Mouse (Mus musculus) neural tube, postnatal 0 days (tissue): Measurements from ENCODE around the gene Olfr874. TPM values are rescaled to one million over a fixed set of nuclear protein-coding genes. Genes with fewer than 3 reads are reported as not detected.

Experiments used
- polyA plus RNA-seq: library from polyadenylated mRNA; unstranded; fragments of >200 nt; fragmentation: Nextera tagmentation; extraction: Ambion mirVana; gene quantifications from 2 replicates; pipeline ENCODE4 v1.2.1, GENCODE M21; 2015

Olfr874 gene
- polyA plus RNA-seq, result not detected in 2 replicates

GRCm38 (mm10) chr9:37744806-37745205, at the start of gene Olfr874:
Gene Olfr874 (plus strand): TSS chr9:37745106.

GRCm38 (mm10) chr9:37716150-37716549, 28.8 kb upstream of the Olfr874 start, which contains the start of gene Olfr160:
Gene Olfr160 (minus strand): TSS chr9:37716250.

GRCm38 (mm10) chr9:37771759-37772158, 26.9 kb downstream of the Olfr874 start, which contains the start of gene Olfr875:
Gene Olfr875 (plus strand): TSS chr9:37771857.

Other genes starting within 250 kb of the Olfr874 start
- gene Esam, start 217.0 kb upstream of the Olfr874 start, polyA plus RNA-seq, result 38.2 and 43.6 TPM in 2 replicates
- 1.4 TPM in 2 replicates for gene Vsig2, start 205.9 kb upstream of the Olfr874 start, polyA plus RNA-seq
- 13.1 and 18.7 TPM in 2 replicates for gene Nrgn, start 192.2 kb upstream of the Olfr874 start, polyA plus RNA-seq
- gene Siae, start 189.4 kb upstream of the Olfr874 start, polyA plus RNA-seq, result 11.8 and 17.0 TPM in 2 replicates
- gene Spa17, start 131.4 kb upstream of the Olfr874 start, polyA plus RNA-seq, result 9.5 and 10.5 TPM in 2 replicates
- gene Tbrg1, start 87.8 kb upstream of the Olfr874 start, polyA plus RNA-seq, result 78.1 and 84.2 TPM in 2 replicates
- gene Panx3, start 75.9 kb upstream of the Olfr874 start, polyA plus RNA-seq, result 0.31 TPM in 2 replicates
- not detected in 2 replicates for gene Olfr160, start 28.9 kb upstream of the Olfr874 start, polyA plus RNA-seq
- not detected in 2 replicates for gene Olfr875, start 26.8 kb downstream of the Olfr874 start, polyA plus RNA-seq
- gene Olfr876, start 57.9 kb downstream of the Olfr874 start, polyA plus RNA-seq, result not detected in 2 replicates
- gene Olfr877, start 109.2 kb downstream of the Olfr874 start, polyA plus RNA-seq, result not detected in 2 replicates
- not detected in 2 replicates for gene Olfr145, start 151.6 kb downstream of the Olfr874 start, polyA plus RNA-seq
- gene Olfr878, start 172.7 kb downstream of the Olfr874 start, polyA plus RNA-seq, result not detected in 2 replicates
- not detected in 2 replicates for gene Olfr881, start 246.7 kb downstream of the Olfr874 start, polyA plus RNA-seq